Mouse (Mus musculus) cerebellum, adult 11 months (tissue): ENCODE data around the gene Tmem56.
A peak's percentile ranks its signal among the peaks of the same experiment; 100 is the strongest.

Experiments
- DNase-seq: peaks from one replicate; pipeline ENCODE4 v3.0.0; 2022

Tmem56 gene

GRCm38 (mm10) chr3:121282998-121283397 is at the start of gene Tmem56:
Tmem56 (minus strand) TSS chr3:121283098.
- DNase-seq = no peak

- DNase-seq = no peak
These were observed 47.3 kb upstream of the Tmem56 start for GRCm38 (mm10) chr3:121330244-121330646.

- DNase-seq = no peak
These were observed 46.7 kb upstream of the Tmem56 start for GRCm38 (mm10) chr3:121329647-121330046.

- no peak for DNase-seq
These were observed 44.5 kb upstream of the Tmem56 start for GRCm38 (mm10) chr3:121327406-121327805.

- no peak for DNase-seq
These were observed 40.5 kb upstream of the Tmem56 start for GRCm38 (mm10) chr3:121323371-121323770.

GRCm38 (mm10) chr3:121320896-121321295 is 38.0 kb upstream of the Tmem56 start:
- no peak for DNase-seq

GRCm38 (mm10) chr3:121319906-121320305 is 37.0 kb upstream of the Tmem56 start:
- no peak for DNase-seq

GRCm38 (mm10) chr3:121315498-121315897 is 32.6 kb upstream of the Tmem56 start:
- DNase-seq = no peak

GRCm38 (mm10) chr3:121314149-121314548 is 31.3 kb upstream of the Tmem56 start:
- DNase-seq = no peak

- DNase-seq = no peak
These were observed 30.1 kb upstream of the Tmem56 start for GRCm38 (mm10) chr3:121312979-121313378.

GRCm38 (mm10) chr3:121312426-121312825 is 29.5 kb upstream of the Tmem56 start:
- DNase-seq = no peak

GRCm38 (mm10) chr3:121309896-121310714 is 27.2 kb upstream of the Tmem56 start:
- no peak for DNase-seq

GRCm38 (mm10) chr3:121309429-121309828 is 26.5 kb upstream of the Tmem56 start:
- no peak for DNase-seq

GRCm38 (mm10) chr3:121308935-121309334 is 26.0 kb upstream of the Tmem56 start:
- DNase-seq = no peak

- DNase-seq = peak; percentile 63
These were observed 24.8 kb upstream of the Tmem56 start for GRCm38 (mm10) chr3:121307532-121308234.

GRCm38 (mm10) chr3:121306641-121307040 is 23.7 kb upstream of the Tmem56 start:
- DNase-seq = no peak

- DNase-seq = no peak
These were observed 11.3 kb upstream of the Tmem56 start for GRCm38 (mm10) chr3:121294200-121294599.

GRCm38 (mm10) chr3:121291560-121292258 is 8.8 kb upstream of the Tmem56 start, which contains the start of gene Alg14:
Alg14 (plus strand) TSS chr3:121291773.
- peak; percentile 95 for DNase-seq

GRCm38 (mm10) chr3:121291225-121291559 is 8.3 kb upstream of the Tmem56 start:
- no peak for DNase-seq

GRCm38 (mm10) chr3:121290681-121291080 is 7.8 kb upstream of the Tmem56 start:
- DNase-seq = no peak

GRCm38 (mm10) chr3:121287151-121287550 is 4.3 kb upstream of the Tmem56 start:
- no peak for DNase-seq

GRCm38 (mm10) chr3:121285219-121285618 is 2.3 kb upstream of the Tmem56 start:
- DNase-seq = peak; percentile 54

- no peak for DNase-seq
These were observed 3.2 kb downstream of the Tmem56 start for GRCm38 (mm10) chr3:121279679-121280078.

- peak; percentile 87 for DNase-seq
These were observed 5.3 kb downstream of the Tmem56 start for GRCm38 (mm10) chr3:121277557-121277956.
